Mouse (Mus musculus) kidney, embryonic 15.5 days (tissue): Measurements from ENCODE around the gene Hgd. TPM values are rescaled to one million over a fixed set of nuclear protein-coding genes. Genes with fewer than 3 reads are reported as not detected.

Experiments used
- ATAC-seq: fragments of 200-750 bp; cut with Nextera tagmentation; replicated peaks from 2 replicates; pipeline ENCODE4 v1.8.0; 2017; ENCODE audit warnings: moderate TSS enrichment; ENCODE audit not compliant: low FRiP score
- H3K27ac ChIP-seq: fragments of 300-500 bp; sonication (generic); 2 replicates; pipeline ENCODE4 v1.5.1; 2015; ENCODE audit warnings: mild to moderate bottlenecking, inconsistent platforms
- H3K27me3 ChIP-seq: fragments of 300-500 bp; sonication (generic); 2 replicates; pipeline ENCODE4 v1.6.1; 2015; ENCODE audit warnings: inconsistent platforms
- H3K36me3 ChIP-seq: fragments of 300-500 bp; sonication (generic); 2 replicates; pipeline ENCODE4 v1.6.1; 2015; ENCODE audit warnings: inconsistent platforms
- H3K4me1 ChIP-seq: fragments of 300-500 bp; sonication (generic); 2 replicates; pipeline ENCODE4 v1.6.1; 2015; ENCODE audit warnings: inconsistent platforms
- H3K4me2 ChIP-seq: fragments of 300-500 bp; sonication (generic); 2 replicates; pipeline ENCODE4 v1.6.1; 2015; ENCODE audit warnings: moderate library complexity, mild to moderate bottlenecking, inconsistent platforms
- H3K4me3 ChIP-seq: fragments of 300-500 bp; sonication (generic); replicated peaks from 2 replicates; pipeline ENCODE4 v1.5.1; 2015; ENCODE audit warnings: mild to moderate bottlenecking, inconsistent platforms
- H3K9ac ChIP-seq: fragments of 300-500 bp; sonication (generic); 2 replicates; pipeline ENCODE4 v1.6.1; 2015; ENCODE audit warnings: mild to moderate bottlenecking, inconsistent platforms
- H3K9me3 ChIP-seq: fragments of 300-500 bp; sonication (generic); replicated peaks from 2 replicates; pipeline ENCODE4 v1.6.1; 2016; ENCODE audit warnings: inconsistent platforms
- WGBS: fragments of 180-500 bp; shearing (Covaris S2); methylation state at CpG from one replicate; pipeline ENCODE4 v1.1.7; 2015; ENCODE audit warnings: mixed read lengths; 5-methylcytosine and 5-hydroxymethylcytosine counted together
- polyA plus RNA-seq: library from polyadenylated mRNA; unstranded; fragments of >200 nt; fragmentation: Nextera tagmentation; extraction: Ambion mirVana; gene quantifications from 2 replicates; pipeline ENCODE4 v1.2.1, GENCODE M21; 2015

Gene Hgd
- polyA plus RNA-seq, 1 experiment from 2014 or later: 4.0 TPM

- no peak overlapping the region for H3K9ac ChIP-seq
- H3K4me1 ChIP-seq: peaks cover 2% of the 10 kb centered on the region; the same call in 1 of the 2 replicates
- peaks cover 27% of the 10 kb centered on the region for H3K36me3 ChIP-seq
- H3K9me3 ChIP-seq: no peaks in the 10 kb centered on the region
- H3K27me3 ChIP-seq: no peaks in the 10 kb centered on the region
- H3K27ac ChIP-seq: no peak overlapping the region
- ATAC-seq: no peak
- no peak overlapping the region for H3K4me2 ChIP-seq
- WGBS: 87% methylated on average over 5 of the region's 5 CpGs
- H3K4me3 ChIP-seq: no peak overlapping the region
These were observed 17.0 kb upstream of the Hgd start for GRCm38 (mm10) chr16:37562961-37563360.

- WGBS: 87% methylated on average over 1 of the region's 1 CpGs
These were observed 14.8 kb upstream of the Hgd start for GRCm38 (mm10) chr16:37565117-37565516.

GRCm38 (mm10) chr16:37566107-37566506 is 13.8 kb upstream of the Hgd start:
- WGBS: 82% methylated on average over 6 of the region's 6 CpGs
- no peak overlapping the region for H3K4me3 ChIP-seq
- H3K9ac ChIP-seq: no peak overlapping the region
- H3K27me3 ChIP-seq: no peaks in the 10 kb centered on the region
- no peak overlapping the region for H3K27ac ChIP-seq
- H3K9me3 ChIP-seq: no peaks in the 10 kb centered on the region
- peaks cover 19% of the 10 kb centered on the region for H3K36me3 ChIP-seq
- no peak overlapping the region for H3K4me2 ChIP-seq
- no peak for ATAC-seq
- H3K4me1 ChIP-seq: peaks cover 2% of the 10 kb centered on the region; the same call in 1 of the 2 replicates

More at GRCm38 (mm10) chr16:37565117-37565516, 14.8 kb upstream of the Hgd start:
- H3K27ac ChIP-seq: no peak overlapping the region
- no peak overlapping the region for H3K4me2 ChIP-seq
- H3K27me3 ChIP-seq: no peaks in the 10 kb centered on the region
- H3K36me3 ChIP-seq: peaks cover 19% of the 10 kb centered on the region
- peaks cover 2% of the 10 kb centered on the region; the same call in 1 of the 2 replicates for H3K4me1 ChIP-seq
- no peaks in the 10 kb centered on the region for H3K9me3 ChIP-seq
- H3K4me3 ChIP-seq: no peak overlapping the region
- ATAC-seq: no peak
- no peak overlapping the region for H3K9ac ChIP-seq

- Histone ChIP-seq H3K9me3 (no peaks in the 10 kb centered on the region), H3K27ac (no peak overlapping the region), H3K9ac (no peak overlapping the region), H3K27me3 (no peaks in the 10 kb centered on the region), H3K4me2 (no peak overlapping the region), H3K4me3 (no peak overlapping the region), H3K36me3 (peaks cover 28% of the 10 kb centered on the region), H3K4me1 (peaks cover 2% of the 10 kb centered on the region; the same call in 1 of the 2 replicates)
- whole genome bisulfite sequencing: 91% methylated on average over 12 of the region's 12 CpGs
- no peak for ATAC-seq
These were observed 12.6 kb upstream of the Hgd start for GRCm38 (mm10) chr16:37567113-37568050.

- Histone ChIP-seq H3K9me3 (peaks cover 6% of the 10 kb centered on the region; the same call in 1 of the 2 replicates), H3K4me2 (no peak overlapping the region), H3K36me3 (peaks cover 25% of the 10 kb centered on the region), H3K27ac (no peak overlapping the region), H3K27me3 (no peaks in the 10 kb centered on the region), H3K4me3 (no peak overlapping the region), H3K9ac (no peak overlapping the region), H3K4me1 (no peaks in the 10 kb centered on the region)
- ATAC-seq: no peak
- 66% methylated on average over 3 of the region's 3 CpGs for WGBS
These were observed 8.4 kb upstream of the Hgd start for GRCm38 (mm10) chr16:37571554-37571953.

- no peak for ATAC-seq
- Histone ChIP-seq H3K27me3 (no peaks in the 10 kb centered on the region), H3K4me3 (no peak overlapping the region), H3K9me3 (peaks cover 6% of the 10 kb centered on the region; the same call in 1 of the 2 replicates), H3K9ac (no peak overlapping the region), H3K4me1 (no peaks in the 10 kb centered on the region), H3K27ac (no peak overlapping the region), H3K36me3 (peaks cover 25% of the 10 kb centered on the region), H3K4me2 (no peak overlapping the region)
- 93% methylated on average over 12 of the region's 12 CpGs for WGBS
These were observed 7.7 kb upstream of the Hgd start for GRCm38 (mm10) chr16:37572117-37572754.

GRCm38 (mm10) chr16:37573061-37573460 is 6.9 kb upstream of the Hgd start:
- Histone ChIP-seq H3K27me3 (no peaks in the 10 kb centered on the region), H3K4me2 (no peak overlapping the region), H3K27ac (no peak overlapping the region), H3K36me3 (peaks cover 22% of the 10 kb centered on the region), H3K9me3 (peaks cover 6% of the 10 kb centered on the region; the same call in 1 of the 2 replicates), H3K9ac (no peak overlapping the region), H3K4me1 (no peaks in the 10 kb centered on the region), H3K4me3 (no peak overlapping the region)
- ATAC-seq: no peak
- WGBS: 92% methylated on average over 5 of the region's 5 CpGs

- Histone ChIP-seq H3K4me2 (no peak overlapping the region), H3K9me3 (peaks cover 6% of the 10 kb centered on the region; the same call in 1 of the 2 replicates), H3K27me3 (no peaks in the 10 kb centered on the region), H3K36me3 (peaks cover 16% of the 10 kb centered on the region), H3K4me3 (no peak overlapping the region), H3K9ac (no peak overlapping the region), H3K4me1 (no peaks in the 10 kb centered on the region), H3K27ac (no peak overlapping the region)
- 56% methylated on average over 3 of the region's 3 CpGs for WGBS
- no peak for ATAC-seq
These were observed 4.6 kb upstream of the Hgd start for GRCm38 (mm10) chr16:37575325-37575724.

- Histone ChIP-seq H3K9ac (no peak overlapping the region), H3K4me3 (no peak overlapping the region), H3K4me2 (no peak overlapping the region), H3K4me1 (peaks cover 10% of the 10 kb centered on the region), H3K27ac (no peak overlapping the region), H3K27me3 (no peaks in the 10 kb centered on the region), H3K9me3 (no peaks in the 10 kb centered on the region), H3K36me3 (no peaks in the 10 kb centered on the region)
- WGBS: 81% methylated on average over 1 of the region's 1 CpGs
- no peak for ATAC-seq
These were observed 362 bp upstream of the Hgd start for GRCm38 (mm10) chr16:37579591-37579990.

GRCm38 (mm10) chr16:37580651-37581050 is 698 bp downstream of the Hgd start:
- Histone ChIP-seq H3K4me3 (no peak overlapping the region), H3K4me2 (no peak overlapping the region), H3K27ac (no peak overlapping the region), H3K4me1 (peaks cover 10% of the 10 kb centered on the region), H3K9me3 (no peaks in the 10 kb centered on the region), H3K36me3 (no peaks in the 10 kb centered on the region), H3K27me3 (no peaks in the 10 kb centered on the region), H3K9ac (no peak overlapping the region)
- ATAC-seq: no peak
- WGBS: 84% methylated on average over 4 of the region's 4 CpGs

- Histone ChIP-seq H3K36me3 (no peaks in the 10 kb centered on the region), H3K9me3 (no peaks in the 10 kb centered on the region), H3K4me1 (peaks cover 10% of the 10 kb centered on the region), H3K4me2 (no peak overlapping the region), H3K9ac (no peak overlapping the region), H3K27ac (no peak overlapping the region), H3K27me3 (no peaks in the 10 kb centered on the region), H3K4me3 (no peak overlapping the region)
- 80% methylated on average over 3 of the region's 3 CpGs for WGBS
- ATAC-seq: no peak
These were observed 1.9 kb downstream of the Hgd start for GRCm38 (mm10) chr16:37581901-37582300.

GRCm38 (mm10) chr16:37583306-37583705 is 3.4 kb downstream of the Hgd start:
- no peaks in the 10 kb centered on the region for H3K36me3 ChIP-seq
- H3K27me3 ChIP-seq: no peaks in the 10 kb centered on the region
- peaks cover 10% of the 10 kb centered on the region for H3K4me1 ChIP-seq
- no peak for ATAC-seq
- no peak overlapping the region for H3K4me3 ChIP-seq
- H3K27ac ChIP-seq: no peak overlapping the region
- no peak overlapping the region for H3K4me2 ChIP-seq
- H3K9ac ChIP-seq: no peak overlapping the region
- WGBS: 87% methylated on average over 3 of the region's 3 CpGs
- no peaks in the 10 kb centered on the region for H3K9me3 ChIP-seq
